Mouse (Mus musculus) T-helper 17 cell (primary cell): Measurements from ENCODE around the gene Ccdc77.

Source experiments
- in situ Hi-C, 2 experiments: fragments of 300-600 bp; cut with MboI, MseI; formaldehyde crosslinking; loops; 1 replicate in 1 of 2; 2 replicates in 1 of 2; pipeline ENCODE4 v1.15.1; 2025; ENCODE audit warnings: high pct_unique_total_duplicates in 2 of 2

Gene Ccdc77

DNA sequence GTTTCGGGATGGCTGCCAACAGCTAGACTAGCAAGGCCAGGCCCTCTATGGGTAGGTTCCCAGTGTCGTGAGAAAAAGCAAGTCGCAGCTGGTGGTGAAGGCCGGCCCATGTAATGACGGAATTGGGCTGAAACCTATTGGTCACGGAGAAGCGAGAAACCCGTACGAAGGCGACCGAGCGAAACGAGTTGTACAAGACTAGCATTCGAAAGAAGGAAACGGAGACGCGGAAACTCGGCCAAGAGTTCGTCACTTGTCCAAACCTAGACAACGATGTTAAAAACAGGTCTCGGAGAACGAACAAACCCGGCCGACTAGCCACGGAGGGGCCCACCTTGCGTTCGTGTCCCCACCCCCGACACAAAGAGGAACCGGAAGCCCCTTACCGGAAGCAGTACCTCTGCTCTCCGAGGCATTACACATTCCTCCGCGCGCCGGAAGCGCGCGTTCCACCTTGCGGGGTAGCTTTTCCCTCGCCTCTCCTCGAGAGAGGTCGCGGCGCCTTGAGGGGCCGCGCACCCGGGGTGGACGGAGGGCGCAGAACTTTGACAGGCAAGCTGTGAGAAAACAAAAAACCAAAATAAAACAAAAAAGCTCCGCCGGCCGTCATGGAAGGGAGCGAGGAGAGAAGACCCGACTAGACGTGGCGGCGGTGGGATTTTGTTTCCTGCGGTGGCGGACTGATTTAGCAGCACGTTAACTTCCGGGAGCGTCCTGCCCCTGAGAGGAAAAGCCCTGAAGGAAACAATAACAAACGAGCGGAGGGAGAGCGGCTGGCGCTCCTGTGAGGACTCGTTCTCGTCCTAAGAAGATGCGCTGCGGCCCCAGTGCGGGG, at the start of gene Ccdc77, which contains the start of gene Kdm5a:
Gene Ccdc77, minus strand, starts transcription at position 687 of the 835 bp plus-strand sequence.
Gene Kdm5a, plus strand, starts transcription at position 437 of the 835 bp plus-strand sequence.
- in situ Hi-C loops, result loop anchor here in 1 of 2 experiments (25.0 kb wide), 1 partner anchor 698 kb away; no protein-coding TSS in a partner anchor

DNA sequence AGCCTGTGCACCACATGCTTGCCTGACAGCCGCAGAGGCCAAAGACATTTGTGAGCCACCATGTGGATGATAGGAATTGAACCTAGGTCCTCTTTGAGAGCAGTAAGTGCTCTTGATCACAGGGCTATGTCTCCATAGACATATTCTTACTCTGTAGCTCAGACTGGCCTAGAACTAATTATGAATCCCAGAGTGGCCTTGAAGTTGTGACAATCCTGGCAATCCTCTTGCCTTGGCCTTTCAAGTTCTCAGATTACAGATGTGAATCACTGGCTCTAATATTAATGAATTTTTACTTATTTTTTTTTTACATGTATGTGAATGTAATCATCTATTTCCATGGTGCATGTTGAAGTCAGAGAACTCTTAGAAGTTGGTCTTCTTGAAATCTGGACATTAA, 39.8 kb upstream of the Ccdc77 start:
- in situ Hi-C loops, result loop anchor here in 1 of 2 experiments (10.0 kb wide), 1 partner anchor 459 kb away; no protein-coding TSS in a partner anchor

GRCm38 (mm10) chr6:120395622-120396345, 31.6 kb upstream of the Ccdc77 start:
- in situ Hi-C loops, result no loop called here

DNA sequence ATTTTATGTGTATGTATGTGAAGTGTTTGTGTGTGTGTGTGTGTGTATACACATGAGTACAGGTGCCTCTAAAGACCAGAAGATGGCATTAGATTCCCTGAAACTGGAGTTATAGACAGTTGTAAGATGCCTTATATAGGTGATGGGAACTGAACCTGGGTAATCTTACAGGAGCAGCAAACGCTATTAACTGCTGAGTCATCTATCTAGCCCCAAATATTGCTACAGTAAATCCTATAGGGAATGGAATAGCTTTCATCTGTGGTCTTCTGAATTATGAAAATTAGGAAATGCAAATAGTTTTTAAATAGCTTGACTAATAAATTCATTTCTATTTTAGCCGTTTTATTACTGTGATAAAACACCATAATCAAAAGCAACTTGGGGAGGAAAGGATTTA, 28.6 kb upstream of the Ccdc77 start:
- in situ Hi-C loops, result loop anchor here in 1 of 2 experiments (5.0 kb wide), 1 partner anchor 34 kb away; no protein-coding TSS in a partner anchor

GRCm38 (mm10) chr6:120390054-120390453, 25.9 kb upstream of the Ccdc77 start:
- in situ Hi-C loops, result loop anchor here in 1 of 2 experiments (5.0 kb wide), 1 partner anchor 37 kb away; no protein-coding TSS in a partner anchor

GRCm38 (mm10) chr6:120376736-120377135, 12.6 kb upstream of the Ccdc77 start:
- in situ Hi-C loops, result no loop called here

- in situ Hi-C loops, result loop anchor here in 1 of 2 experiments (25.0 kb wide), 1 partner anchor 697 kb away; no protein-coding TSS in a partner anchor
Observed at GRCm38 (mm10) chr6:120365051-120365450, 877 bp upstream of the Ccdc77 start.

GRCm38 (mm10) chr6:120364523-120364905, 340 bp upstream of the Ccdc77 start:
- in situ Hi-C loops, result loop anchor here in 1 of 2 experiments (25.0 kb wide), 1 partner anchor 698 kb away; no protein-coding TSS in a partner anchor

DNA sequence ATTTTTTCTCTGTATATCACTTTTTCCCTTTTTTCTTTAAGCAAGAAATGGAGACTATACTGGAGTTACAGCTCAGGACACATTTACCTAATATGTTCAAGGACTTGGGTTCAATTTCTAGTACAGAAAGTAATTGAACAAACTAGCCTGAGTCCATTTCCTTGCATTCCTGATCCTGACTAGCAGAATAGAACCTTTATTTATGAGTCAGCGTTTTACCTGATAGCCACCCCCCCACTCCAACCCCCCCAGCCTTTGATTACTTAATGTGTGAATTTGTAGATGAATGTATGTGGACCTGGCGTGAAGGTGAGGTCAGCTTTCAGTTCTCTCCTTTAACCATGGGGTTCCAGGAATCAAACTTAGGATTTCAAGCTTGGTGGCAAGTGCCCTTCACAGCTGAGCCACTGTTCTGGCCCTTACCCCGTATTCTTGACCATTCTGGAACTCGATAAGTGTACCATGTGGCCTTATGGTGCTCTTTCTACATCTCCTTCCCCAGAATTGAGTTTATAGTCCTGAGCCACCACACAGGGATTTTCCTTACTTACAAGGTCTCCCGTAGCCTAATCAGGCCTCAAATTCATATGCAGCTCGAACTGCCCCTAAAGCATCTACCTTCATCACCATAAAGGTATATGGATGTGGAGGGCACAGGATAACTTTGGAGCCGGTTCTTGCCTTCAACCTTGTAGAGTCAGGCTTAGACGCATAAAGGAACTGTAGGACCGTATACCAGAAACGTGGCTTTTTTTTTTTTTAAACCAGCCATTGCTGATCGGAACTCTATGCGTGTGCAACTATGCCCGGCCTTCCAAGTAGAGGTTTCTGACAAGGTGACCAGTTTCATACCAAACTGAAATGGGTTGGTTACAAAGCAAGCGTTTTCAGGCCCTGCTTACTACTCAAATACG, 1.1 kb downstream of the Ccdc77 start:
- in situ Hi-C loops, result loop anchor here in 1 of 2 experiments (25.0 kb wide), 1 partner anchor 699 kb away; no protein-coding TSS in a partner anchor

- in situ Hi-C loops, result loop anchor here in 1 of 2 experiments (25.0 kb wide), 1 partner anchor 700 kb away; no protein-coding TSS in a partner anchor
Observed at GRCm38 (mm10) chr6:120362124-120362523, 2.0 kb downstream of the Ccdc77 start.

DNA sequence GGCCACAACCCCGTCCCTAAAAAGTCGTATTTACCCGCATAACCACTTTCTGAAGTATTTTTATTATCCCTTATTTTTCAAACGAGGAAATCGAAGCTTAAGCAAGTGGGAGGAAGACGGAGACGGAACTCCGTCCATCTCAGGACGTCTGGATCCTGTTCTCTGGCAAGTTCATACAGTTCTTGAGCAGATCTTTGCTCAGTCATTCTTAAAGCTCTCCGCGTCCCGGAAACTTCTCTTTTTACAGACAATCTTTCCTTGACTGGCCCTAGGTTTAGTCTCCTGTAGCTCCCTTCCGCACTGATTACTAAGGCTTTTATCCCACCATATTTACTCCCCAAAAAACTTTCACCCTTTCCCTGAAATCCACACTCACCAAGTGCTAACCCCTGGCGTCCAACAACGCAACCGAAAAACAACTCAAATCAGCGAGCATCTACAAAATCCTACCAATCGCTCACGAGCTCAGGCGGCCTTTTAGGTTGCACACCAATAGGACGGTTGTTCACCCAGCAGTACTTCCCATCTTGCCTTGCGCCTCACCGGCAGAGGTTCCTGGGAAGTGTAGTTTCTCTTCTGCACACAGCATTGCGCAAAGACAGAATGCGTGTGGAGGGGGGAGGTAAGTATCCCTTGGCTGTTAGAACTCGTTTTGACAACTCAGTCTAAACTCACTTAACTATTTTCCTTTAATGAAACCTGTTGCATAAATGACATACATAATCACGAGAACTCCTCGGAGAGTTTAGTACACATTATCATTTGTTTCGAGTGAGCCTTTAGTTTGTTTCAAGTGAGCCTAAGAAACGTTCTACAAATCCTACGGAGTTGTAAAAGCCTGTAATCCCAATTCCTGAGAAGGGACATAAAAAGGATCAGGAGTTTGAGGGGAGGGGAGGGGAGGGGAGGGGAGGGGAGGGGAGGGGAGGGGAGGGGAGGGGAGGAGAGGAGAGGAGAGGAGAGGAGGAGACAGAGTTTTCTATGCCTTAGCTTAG, 6.9 kb downstream of the Ccdc77 start:
- in situ Hi-C loops, result loop anchor here in 1 of 2 experiments (25.0 kb wide), 1 partner anchor 705 kb away; no protein-coding TSS in a partner anchor

- in situ Hi-C loops, result loop anchor here in 1 of 2 experiments (25.0 kb wide), 1 partner anchor 706 kb away; no protein-coding TSS in a partner anchor
Observed at GRCm38 (mm10) chr6:120356478-120356877, 7.7 kb downstream of the Ccdc77 start.

- in situ Hi-C loops, result no loop called here
Observed at GRCm38 (mm10) chr6:120349018-120349417, 15.2 kb downstream of the Ccdc77 start.

DNA sequence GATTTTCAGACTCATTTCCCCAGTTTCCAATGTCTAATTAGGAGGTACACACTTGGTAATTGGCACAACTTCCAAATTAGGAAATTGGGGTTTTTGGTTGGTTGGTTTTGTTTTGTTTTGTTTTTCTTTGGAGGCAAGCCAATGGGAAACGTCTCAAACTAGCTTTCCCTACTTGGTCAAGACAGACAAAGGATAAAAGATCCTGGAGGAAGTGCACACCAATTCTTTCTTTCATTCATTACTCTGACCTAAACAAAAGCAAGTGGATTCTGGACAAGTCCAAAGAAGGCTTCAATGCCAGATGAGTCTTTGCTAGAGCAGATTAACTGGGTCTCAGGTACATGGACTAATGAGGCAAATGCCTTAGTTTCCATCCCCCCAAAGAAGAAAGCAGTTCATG, 20.2 kb downstream of the Ccdc77 start:
- in situ Hi-C loops, result no loop called here

DNA sequence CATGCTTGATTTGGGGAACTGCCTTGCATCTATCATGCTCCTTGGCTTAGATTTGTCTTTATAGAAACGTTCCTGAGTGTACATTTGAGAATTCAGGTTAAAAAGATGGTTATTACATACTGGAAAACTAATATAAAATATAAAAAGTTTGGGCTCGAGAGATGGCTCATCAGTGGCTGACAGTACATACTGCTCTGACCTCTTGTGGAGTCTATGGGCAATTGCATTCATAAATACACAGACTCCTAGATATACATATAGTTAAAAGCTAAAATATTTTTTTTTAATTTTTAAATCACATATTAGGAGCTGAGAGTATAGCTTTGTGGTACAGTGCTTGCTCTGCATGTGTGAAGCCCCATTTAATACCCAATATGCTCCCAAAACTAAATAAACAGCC, 31.8 kb downstream of the Ccdc77 start:
- in situ Hi-C loops, result no loop called here

DNA sequence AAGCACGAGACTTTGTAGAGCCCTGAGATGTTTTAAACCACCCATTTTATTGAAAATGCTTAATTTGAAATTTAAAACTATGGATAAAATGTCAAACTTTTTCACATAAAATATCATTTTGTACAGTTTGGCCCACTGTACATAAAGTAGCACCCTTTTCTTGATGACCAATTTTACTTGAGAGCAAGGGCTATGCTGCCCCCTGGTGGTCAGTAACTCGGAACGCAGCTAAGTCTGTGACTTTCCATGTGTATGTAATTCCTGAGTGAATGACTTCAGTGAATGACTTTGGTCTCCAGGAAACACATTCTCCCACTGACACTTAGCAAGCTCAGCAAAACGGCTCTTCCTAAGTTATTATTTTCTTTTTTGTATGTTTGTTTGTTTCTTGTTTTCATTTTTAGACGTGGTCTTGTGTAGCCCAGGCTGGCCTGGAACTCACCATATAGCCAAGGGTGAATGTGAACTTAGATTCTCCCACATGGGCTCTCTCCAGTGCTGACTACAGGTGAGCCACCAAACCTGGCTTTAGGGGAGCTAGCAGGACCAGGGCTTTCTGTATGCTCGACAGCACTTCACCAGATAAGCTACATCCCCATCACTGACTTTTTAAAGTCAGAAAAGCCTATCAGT, 39.8 kb downstream of the Ccdc77 start:
- in situ Hi-C loops, result no loop called here

GRCm38 (mm10) chr6:120320369-120320768, 43.8 kb downstream of the Ccdc77 start:
- in situ Hi-C loops, result no loop called here

DNA sequence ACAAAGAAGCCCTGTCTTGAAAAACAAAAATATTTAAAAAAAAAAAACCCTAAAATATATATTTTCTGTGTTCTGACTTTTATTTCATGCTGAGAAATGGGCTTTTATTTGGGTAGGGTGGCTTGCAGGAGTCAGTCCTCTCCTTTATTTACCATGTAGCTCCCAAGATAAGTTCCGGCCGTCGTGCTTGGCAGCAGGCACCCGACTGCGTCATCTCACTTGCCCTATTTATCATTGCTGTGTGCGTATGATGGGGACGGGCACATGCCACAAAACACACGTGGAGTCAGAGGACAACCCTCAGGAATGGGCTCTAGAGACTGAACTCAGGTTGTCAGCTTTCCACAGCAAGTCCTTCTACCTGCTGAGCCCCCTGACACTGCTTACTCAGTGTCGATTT, 45.0 kb downstream of the Ccdc77 start:
- in situ Hi-C loops, result no loop called here
